Mouse (Mus musculus) liver, embryonic 11.5 days (tissue): ENCODE measurements around the gene Gabrr1. TPM values are rescaled to one million over a fixed set of nuclear protein-coding genes. Genes with fewer than 3 reads are reported as not detected.

Source experiments
- ATAC-seq: fragments of 200-750 bp; cut with Nextera tagmentation; replicated peaks from 2 replicates; pipeline ENCODE4 v1.8.0; 2017; ENCODE audit warnings: moderate number of reproducible peaks, mild to moderate bottlenecking, moderate TSS enrichment, moderate library complexity; ENCODE audit not compliant: low FRiP score
- DNase-seq: peaks from one replicate; pipeline ENCODE4 v3.0.0-alpha.2; 2017; ENCODE audit warnings: low spot score
- H3K27ac ChIP-seq: fragments of 300-500 bp; sonication (generic); 2 replicates; pipeline ENCODE4 v1.5.1; 2014; ENCODE audit warnings: mild to moderate bottlenecking, low read depth, low read length, control low read depth
- H3K27me3 ChIP-seq: fragments of 300-500 bp; sonication (generic); replicated peaks from 2 replicates; pipeline ENCODE4 v1.6.1; 2014; ENCODE audit warnings: low read length, mixed read lengths; ENCODE audit not compliant: control insufficient read depth, insufficient read depth
- H3K36me3 ChIP-seq: fragments of 300-500 bp; sonication (generic); 2 replicates; pipeline ENCODE4 v1.6.1; 2014; ENCODE audit warnings: mild to moderate bottlenecking, low read length, moderate library complexity, mixed read lengths; ENCODE audit not compliant: control insufficient read depth, insufficient read depth
- H3K4me1 ChIP-seq: fragments of 300-500 bp; sonication (generic); replicated peaks from 2 replicates; pipeline ENCODE4 v1.6.1; 2014; ENCODE audit warnings: low read length, mixed read lengths; ENCODE audit not compliant: control insufficient read depth, insufficient read depth
- H3K4me2 ChIP-seq: fragments of 300-500 bp; sonication (generic); 2 replicates; pipeline ENCODE4 v1.6.1; 2014; ENCODE audit warnings: mild to moderate bottlenecking, control low read depth, moderate library complexity
- H3K4me3 ChIP-seq: fragments of 300-500 bp; sonication (generic); 2 replicates; pipeline ENCODE4 v1.5.1; 2014; ENCODE audit warnings: low read depth, low read length, control low read depth
- H3K9ac ChIP-seq: fragments of 300-500 bp; sonication (generic); 2 replicates; pipeline ENCODE4 v1.6.1; 2014; ENCODE audit warnings: low read depth, low read length, control low read depth
- H3K9me3 ChIP-seq: fragments of 300-500 bp; sonication (generic); 2 replicates; pipeline ENCODE4 v1.6.1; 2016; ENCODE audit warnings: low read length, inconsistent platforms, mixed read lengths; ENCODE audit not compliant: control insufficient read depth
- WGBS: fragments of 180-500 bp; shearing (Covaris S2); extraction: QIAGEN DNeasy Blood & Tissue Kit; methylation state at CpG from one replicate; pipeline ENCODE4 v1.1.7; 2014; 5-methylcytosine and 5-hydroxymethylcytosine counted together
- polyA plus RNA-seq: library from polyadenylated mRNA; unstranded; fragments of >200 nt; fragmentation: Nextera tagmentation; extraction: Ambion mirVana; gene quantifications from 2 replicates; pipeline ENCODE4 v1.2.1, GENCODE M21; 2014

The Gabrr1 gene
- polyA plus RNA-seq, 1 experiment from 2014 or later, result not detected

GRCm38 (mm10) chr4:33125409-33126084 is 6.8 kb upstream of the Gabrr1 start:
- Histone ChIP-seq H3K27ac (no peak overlapping the region), H3K36me3 (no peaks in the 10 kb centered on the region), H3K4me2 (no peak overlapping the region), H3K9me3 (no peaks in the 10 kb centered on the region), H3K27me3 (no peaks in the 10 kb centered on the region), H3K9ac (no peak overlapping the region), H3K4me3 (no peak overlapping the region), H3K4me1 (no peaks in the 10 kb centered on the region)
- ATAC-seq (no peak), DNase-seq (no peak)
- 75% methylated on average over 10 of the region's 10 CpGs for WGBS

DNA sequence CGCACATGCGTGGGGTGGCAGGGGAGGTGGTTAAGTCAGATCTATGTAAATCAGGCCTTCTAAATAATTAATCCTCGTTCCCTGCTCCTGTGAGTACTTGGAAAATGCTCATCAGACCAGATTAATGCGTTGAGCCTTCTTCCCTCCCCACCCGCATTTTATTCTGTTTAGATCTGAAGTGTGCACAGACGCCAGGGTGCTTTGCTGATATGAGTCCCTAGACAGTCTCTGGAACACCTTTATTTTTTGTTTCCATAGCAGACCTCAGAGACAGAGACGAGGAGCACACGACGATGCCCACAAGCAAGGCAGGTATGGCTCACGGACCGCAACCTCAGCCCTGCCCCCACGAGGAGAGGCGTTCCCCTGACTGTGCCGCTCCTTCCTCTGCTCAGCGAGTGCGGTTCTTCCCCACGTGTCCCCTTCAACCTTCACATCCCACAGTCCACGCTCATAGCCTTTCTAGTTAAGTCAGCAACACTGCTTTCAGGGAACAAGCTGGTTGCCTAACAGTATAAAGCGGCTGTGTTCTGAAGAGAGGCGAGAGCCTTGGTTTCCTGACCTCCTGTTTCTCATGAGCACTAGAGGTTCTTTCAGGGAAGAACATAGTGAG is 14.5 kb downstream of the Gabrr1 start:
- H3K9ac ChIP-seq, result no peak overlapping the region
- ATAC-seq (no peak), DNase-seq (no peak)
- WGBS, result 38% methylated on average over 20 of the region's 20 CpGs
- no peak overlapping the region for H3K4me3 ChIP-seq
- H3K27me3 ChIP-seq, result peaks cover 12% of the 10 kb centered on the region
- no peaks in the 10 kb centered on the region for H3K36me3 ChIP-seq
- H3K4me2 ChIP-seq, result no peak overlapping the region
- peaks cover 2% of the 10 kb centered on the region; the same call in 1 of the 2 replicates for H3K9me3 ChIP-seq
- no peaks in the 10 kb centered on the region for H3K4me1 ChIP-seq
- no peak overlapping the region for H3K27ac ChIP-seq

DNA sequence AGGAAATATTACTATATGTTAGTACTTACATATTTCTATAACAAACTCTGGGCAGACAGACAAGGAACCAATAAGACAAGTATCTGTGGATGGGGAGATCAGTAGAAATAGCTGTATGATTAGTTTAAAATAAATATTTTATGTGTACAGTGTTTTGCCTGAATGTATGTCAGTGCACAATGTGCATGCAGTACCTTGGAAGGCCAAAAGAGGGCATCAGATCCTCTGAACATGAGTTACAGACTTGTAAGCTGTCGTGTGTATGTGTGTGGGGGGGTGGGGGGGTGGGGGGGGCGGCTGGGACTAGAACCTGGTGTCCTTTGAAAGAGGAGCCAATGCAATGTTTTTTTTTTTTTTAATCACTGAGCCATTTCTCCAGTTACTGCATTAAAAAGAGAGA is 15.5 kb downstream of the Gabrr1 start:
- Histone ChIP-seq H3K4me1 (no peaks in the 10 kb centered on the region), H3K4me2 (no peak overlapping the region), H3K27me3 (peaks cover 12% of the 10 kb centered on the region), H3K27ac (no peak overlapping the region), H3K9ac (no peak overlapping the region), H3K4me3 (no peak overlapping the region), H3K36me3 (no peaks in the 10 kb centered on the region), H3K9me3 (no peaks in the 10 kb centered on the region)
- ATAC-seq (no peak), DNase-seq (no peak)
- WGBS, result 4% methylated on average over 2 of the region's 2 CpGs

- DNase-seq (no peak), ATAC-seq (no peak)
- Histone ChIP-seq H3K9me3 (no peaks in the 10 kb centered on the region), H3K27ac (no peak overlapping the region), H3K4me1 (no peaks in the 10 kb centered on the region), H3K36me3 (no peaks in the 10 kb centered on the region), H3K4me2 (no peak overlapping the region), H3K4me3 (no peak overlapping the region), H3K9ac (no peak overlapping the region), H3K27me3 (peaks cover 12% of the 10 kb centered on the region)
- whole genome bisulfite sequencing, result 69% methylated on average over 7 of the region's 7 CpGs
Measured at GRCm38 (mm10) chr4:33149150-33149549, 16.8 kb downstream of the Gabrr1 start.

- ATAC-seq (no peak), DNase-seq (no peak)
- Histone ChIP-seq H3K4me1 (no peaks in the 10 kb centered on the region), H3K4me2 (no peak overlapping the region), H3K4me3 (no peak overlapping the region), H3K36me3 (no peaks in the 10 kb centered on the region), H3K27ac (no peak overlapping the region), H3K9me3 (no peaks in the 10 kb centered on the region), H3K9ac (no peak overlapping the region), H3K27me3 (peaks cover under 1% of the 10 kb centered on the region)
- WGBS, result 83% methylated on average over 26 of the region's 26 CpGs
Measured at GRCm38 (mm10) chr4:33152087-33153038, 20.0 kb downstream of the Gabrr1 start.

GRCm38 (mm10) chr4:33183477-33183876 is 51.2 kb downstream of the Gabrr1 start:
- 76% methylated on average over 5 of the region's 5 CpGs for WGBS
- H3K27ac ChIP-seq, result no peak overlapping the region
- ATAC-seq (no peak), DNase-seq (no peak)
- H3K27me3 ChIP-seq, result peaks cover 8% of the 10 kb centered on the region
- no peak overlapping the region for H3K9ac ChIP-seq
- no peak overlapping the region for H3K4me3 ChIP-seq
- H3K36me3 ChIP-seq, result no peaks in the 10 kb centered on the region
- H3K4me2 ChIP-seq, result no peak overlapping the region
- no peaks in the 10 kb centered on the region for H3K4me1 ChIP-seq
- no peaks in the 10 kb centered on the region for H3K9me3 ChIP-seq

DNA sequence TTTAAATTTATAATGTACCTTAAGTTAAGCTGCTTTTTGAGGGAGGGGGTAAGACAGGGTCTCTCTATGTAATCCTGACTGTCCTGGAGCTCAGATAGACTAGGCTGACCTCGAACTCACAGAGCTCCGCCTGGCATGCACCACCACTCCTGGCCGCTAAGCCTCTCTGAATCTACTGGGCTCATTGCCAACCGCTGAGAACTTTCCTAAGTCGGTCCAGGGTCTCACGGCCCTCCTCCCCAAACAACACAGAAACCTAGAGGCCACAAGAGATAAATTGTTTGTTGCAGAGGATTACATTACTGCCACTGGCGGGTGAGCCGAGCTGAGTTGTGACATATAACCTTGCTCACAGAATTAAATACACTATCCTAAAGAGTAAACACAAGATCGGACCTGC is 55.8 kb downstream of the Gabrr1 start:
- H3K27me3 ChIP-seq, result peaks cover 20% of the 10 kb centered on the region
- peak overlapping the region; percentile 93 for H3K4me2 ChIP-seq
- WGBS, result 29% methylated on average over 9 of the region's 9 CpGs
- H3K36me3 ChIP-seq, result no peaks in the 10 kb centered on the region
- DNase-seq, result no peak
- no peaks in the 10 kb centered on the region for H3K9me3 ChIP-seq
- ATAC-seq, result no peak
- no peak overlapping the region for H3K9ac ChIP-seq
- 0 out of 2 replicates have a peak, but pooled peaks cover 2% of the 10 kb centered on the region for H3K4me1 ChIP-seq
- H3K27ac ChIP-seq, result no peak overlapping the region
- H3K4me3 ChIP-seq, result no peak overlapping the region; the same call in 1 of the 2 replicates

DNA sequence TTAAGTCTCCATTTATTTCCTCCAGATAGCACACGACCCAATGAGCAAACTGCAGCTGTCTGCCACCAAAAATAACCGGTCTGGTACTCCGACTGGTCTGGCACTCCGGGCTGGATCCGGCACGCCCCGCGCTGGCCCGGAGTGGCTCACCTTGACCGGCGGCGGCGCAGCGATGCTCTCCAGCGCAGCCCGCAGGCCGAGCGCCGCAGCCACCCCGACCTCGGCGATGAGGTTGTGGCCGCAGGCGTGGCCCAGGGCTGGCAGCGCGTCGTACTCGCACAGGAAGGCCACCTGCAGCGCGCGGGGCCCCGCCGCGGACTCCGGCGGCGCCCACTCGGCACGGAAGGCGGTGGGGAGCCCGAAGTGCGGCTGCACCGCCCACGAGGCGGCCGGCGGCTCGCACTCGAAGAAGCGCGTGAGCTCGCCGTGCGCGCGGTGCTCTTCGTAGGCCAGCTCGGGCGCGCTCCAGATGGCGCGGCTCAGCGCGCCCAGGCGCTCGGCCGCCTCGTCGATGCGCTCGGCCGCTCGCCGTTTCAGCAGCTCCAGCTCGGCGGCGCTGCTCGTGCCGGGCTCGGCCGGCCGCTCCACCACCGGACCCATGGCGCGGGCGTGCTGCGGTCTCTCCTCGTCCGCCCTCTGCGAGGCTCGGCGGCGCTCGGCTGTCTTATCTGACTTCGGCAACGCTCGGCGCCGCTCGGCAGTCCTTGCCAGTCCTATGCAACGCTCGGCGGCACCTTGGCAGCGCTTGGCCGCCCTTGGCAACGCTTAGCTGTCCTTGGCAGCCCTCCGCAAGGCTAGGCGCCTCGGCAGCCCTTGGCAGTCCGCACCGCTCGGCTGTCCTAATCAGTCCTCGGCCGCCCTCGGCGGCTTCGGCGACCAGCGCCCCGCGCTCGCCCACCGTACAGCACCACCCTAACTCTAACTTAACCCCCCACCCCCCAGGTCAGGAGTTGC is 56.7 kb downstream of the Gabrr1 start:
- DNase-seq (peak; percentile 75), ATAC-seq (peak; percentile 81)
- peaks cover 20% of the 10 kb centered on the region for H3K27me3 ChIP-seq
- peak overlapping the region; percentile 62 for H3K4me3 ChIP-seq
- H3K9me3 ChIP-seq, result no peaks in the 10 kb centered on the region
- WGBS, result 1% methylated on average over 122 of the region's 123 CpGs
- H3K4me1 ChIP-seq, result 0 out of 2 replicates have a peak, but pooled peaks cover 2% of the 10 kb centered on the region
- no peaks in the 10 kb centered on the region for H3K36me3 ChIP-seq
- peak overlapping the region; percentile 93 for H3K4me2 ChIP-seq
- peak overlapping the region; percentile 59 for H3K9ac ChIP-seq
- H3K27ac ChIP-seq, result peak overlapping the region; percentile 58; the same call in 1 of the 2 replicates
